Mouse (Mus musculus): Measurements from ENCODE around the gene Preb. TPM values are rescaled to one million over a fixed set of nuclear protein-coding genes. Genes with fewer than 3 reads are reported as not detected.

Gene Preb
- polyA plus RNA-seq, 1 experiment: 335 TPM

- WGBS: 91% methylated on average over 31 of the region's 31 CpGs
- Histone ChIP-seq H3K27me3 (ENCODE audit: control insufficient read depth, insufficient read depth, low read length) (no peaks in the 10 kb centered on the region), H3K27ac (ENCODE audit: insufficient read depth, low read depth, low read length) (no peak overlapping the region), H3K4me1 (ENCODE audit: control insufficient read depth, insufficient read depth, insufficient read length, low read length) (peaks cover 8% of the 10 kb centered on the region), H3K4me3 (ENCODE audit: low read depth, low read length) (no peak overlapping the region), H3K36me3 (ENCODE audit: control insufficient read depth, insufficient read depth, low read length) (no peaks in the 10 kb centered on the region; the same call in 1 of the 2 replicates)
- TF ChIP-seq POLR2A (IDR thresholded peaks at IDR 0.05; ENCODE audit: low read depth, low read length) (no peak), CTCF (IDR thresholded peaks at IDR 0.05; ENCODE audit: extremely low read depth, insufficient read length, insufficient replicate concordance, low read depth, low read length) (no peak)
Observed at GRCm38 (mm10) chr5:30917891-30918670, 42.1 kb downstream of the Preb start.

GRCm38 (mm10) chr5:30917348-30917747 is 42.8 kb downstream of the Preb start:
- Histone ChIP-seq H3K27me3 (ENCODE audit: control insufficient read depth, insufficient read depth, low read length) (no peaks in the 10 kb centered on the region), H3K27ac (ENCODE audit: insufficient read depth, low read depth, low read length) (no peak overlapping the region), H3K4me1 (ENCODE audit: control insufficient read depth, insufficient read depth, insufficient read length, low read length) (peaks cover 10% of the 10 kb centered on the region), H3K36me3 (ENCODE audit: control insufficient read depth, insufficient read depth, low read length) (no peaks in the 10 kb centered on the region; the same call in 1 of the 2 replicates), H3K4me3 (ENCODE audit: low read depth, low read length) (no peak overlapping the region)
- TF ChIP-seq CTCF (IDR thresholded peaks at IDR 0.05; ENCODE audit: extremely low read depth, insufficient read length, insufficient replicate concordance, low read depth, low read length) (no peak), POLR2A (IDR thresholded peaks at IDR 0.05; ENCODE audit: low read depth, low read length) (no peak)
- WGBS: 91% methylated on average over 11 of the region's 11 CpGs

- Histone ChIP-seq H3K4me1 (ENCODE audit: control insufficient read depth, insufficient read depth, insufficient read length, low read length) (peaks cover 11% of the 10 kb centered on the region), H3K27ac (ENCODE audit: insufficient read depth, low read depth, low read length) (peak overlapping the region; percentile 27; the same call in 1 of the 2 replicates)
- TF ChIP-seq CTCF (IDR thresholded peaks at IDR 0.05; ENCODE audit: extremely low read depth, insufficient read length, insufficient replicate concordance, low read depth, low read length): no peak
- TF ChIP-seq POLR2A (IDR thresholded peaks at IDR 0.05; ENCODE audit: low read depth, low read length): no peak
Observed at GRCm38 (mm10) chr5:30916841-30917240, 43.3 kb downstream of the Preb start.

GRCm38 (mm10) chr5:30915974-30916433 is 44.2 kb downstream of the Preb start:
- Histone ChIP-seq H3K4me3 (ENCODE audit: low read depth, low read length) (no peak overlapping the region), H3K4me1 (ENCODE audit: control insufficient read depth, insufficient read depth, insufficient read length, low read length) (peaks cover 11% of the 10 kb centered on the region)
- 2% methylated on average over 7 of the region's 7 CpGs for WGBS

More at GRCm38 (mm10) chr5:30916841-30917240, 43.3 kb downstream of the Preb start:
- 91% methylated on average over 9 of the region's 9 CpGs for WGBS
- no peak overlapping the region for H3K4me3 ChIP-seq (ENCODE audit: low read depth, low read length)
- no peaks in the 10 kb centered on the region for H3K27me3 ChIP-seq (ENCODE audit: control insufficient read depth, insufficient read depth, low read length)
- no peaks in the 10 kb centered on the region; the same call in 1 of the 2 replicates for H3K36me3 ChIP-seq (ENCODE audit: control insufficient read depth, insufficient read depth, low read length)

GRCm38 (mm10) chr5:30915456-30915855 is 44.7 kb downstream of the Preb start:
- no peaks in the 10 kb centered on the region for H3K27me3 ChIP-seq (ENCODE audit: control insufficient read depth, insufficient read depth, low read length)
- WGBS: 57% methylated on average over 9 of the region's 9 CpGs
- peak overlapping the region; percentile 24 for H3K27ac ChIP-seq (ENCODE audit: insufficient read depth, low read depth, low read length)
- TF ChIP-seq POLR2A (IDR thresholded peaks at IDR 0.05; ENCODE audit: low read depth, low read length) (no peak), CTCF (IDR thresholded peaks at IDR 0.05; ENCODE audit: extremely low read depth, insufficient read length, insufficient replicate concordance, low read depth, low read length) (no peak)
- peaks cover 15% of the 10 kb centered on the region for H3K4me1 ChIP-seq (ENCODE audit: control insufficient read depth, insufficient read depth, insufficient read length, low read length)
- H3K4me3 ChIP-seq (ENCODE audit: low read depth, low read length): peak overlapping the region; percentile 46
- H3K36me3 ChIP-seq (ENCODE audit: control insufficient read depth, insufficient read depth, low read length): no peaks in the 10 kb centered on the region; the same call in 1 of the 2 replicates

More at GRCm38 (mm10) chr5:30915974-30916433, 44.2 kb downstream of the Preb start:
- peak overlapping the region; percentile 27; the same call in 1 of the 2 replicates for H3K27ac ChIP-seq (ENCODE audit: insufficient read depth, low read depth, low read length)
- H3K36me3 ChIP-seq (ENCODE audit: control insufficient read depth, insufficient read depth, low read length): no peaks in the 10 kb centered on the region; the same call in 1 of the 2 replicates
- no peak for TF ChIP-seq POLR2A (IDR thresholded peaks at IDR 0.05; ENCODE audit: low read depth, low read length)
- TF ChIP-seq CTCF (IDR thresholded peaks at IDR 0.05; ENCODE audit: extremely low read depth, insufficient read length, insufficient replicate concordance, low read depth, low read length): peak; percentile 53; the same call in 1 of the 2 replicates
- no peaks in the 10 kb centered on the region for H3K27me3 ChIP-seq (ENCODE audit: control insufficient read depth, insufficient read depth, low read length)

- TF ChIP-seq POLR2A (IDR thresholded peaks at IDR 0.05; ENCODE audit: low read depth, low read length) (no peak), CTCF (IDR thresholded peaks at IDR 0.05; ENCODE audit: extremely low read depth, insufficient read length, insufficient replicate concordance, low read depth, low read length) (no peak)
- WGBS: 77% methylated on average over 6 of the region's 6 CpGs
- peaks cover 15% of the 10 kb centered on the region for H3K4me1 ChIP-seq (ENCODE audit: control insufficient read depth, insufficient read depth, insufficient read length, low read length)
- no peaks in the 10 kb centered on the region; the same call in 1 of the 2 replicates for H3K36me3 ChIP-seq (ENCODE audit: control insufficient read depth, insufficient read depth, low read length)
- no peaks in the 10 kb centered on the region for H3K27me3 ChIP-seq (ENCODE audit: control insufficient read depth, insufficient read depth, low read length)
- peak overlapping the region; percentile 24 for H3K27ac ChIP-seq (ENCODE audit: insufficient read depth, low read depth, low read length)
- H3K4me3 ChIP-seq (ENCODE audit: low read depth, low read length): peak overlapping the region; percentile 46
Observed at GRCm38 (mm10) chr5:30914849-30915248, 45.3 kb downstream of the Preb start.

GRCm38 (mm10) chr5:30914101-30914635 is 46.0 kb downstream of the Preb start:
- Histone ChIP-seq H3K36me3 (ENCODE audit: control insufficient read depth, insufficient read depth, low read length) (no peaks in the 10 kb centered on the region; the same call in 1 of the 2 replicates), H3K27me3 (ENCODE audit: control insufficient read depth, insufficient read depth, low read length) (no peaks in the 10 kb centered on the region), H3K4me3 (ENCODE audit: low read depth, low read length) (peak overlapping the region; percentile 53), H3K4me1 (ENCODE audit: control insufficient read depth, insufficient read depth, insufficient read length, low read length) (peaks cover 18% of the 10 kb centered on the region), H3K27ac (ENCODE audit: insufficient read depth, low read depth, low read length) (peak overlapping the region; percentile 79)
- WGBS: 71% methylated on average over 7 of the region's 7 CpGs
- TF ChIP-seq CTCF (IDR thresholded peaks at IDR 0.05; ENCODE audit: extremely low read depth, insufficient read length, insufficient replicate concordance, low read depth, low read length): no peak
- no peak for TF ChIP-seq POLR2A (IDR thresholded peaks at IDR 0.05; ENCODE audit: low read depth, low read length)
